Mouse (Mus musculus) telencephalon, adult 2 months (tissue): Measurements from ENCODE around the gene Rarb.
A peak's percentile ranks its signal among the peaks of the same experiment; 100 is the strongest.

Experiments
- DNase-seq: peaks from one replicate; pipeline ENCODE4 v3.0.0-alpha.2; 2011; ENCODE audit warnings: low read depth, low spot score

Gene Rarb

GRCm38 (mm10) chr14:16589139-16589538 lies 229.8 kb downstream of the Rarb start:
- DNase-seq, result no peak

GRCm38 (mm10) chr14:16578100-16578499 lies 240.9 kb downstream of the Rarb start:
- no peak for DNase-seq

- no peak for DNase-seq
Measured at GRCm38 (mm10) chr14:16577049-16577448, 241.9 kb downstream of the Rarb start.

GRCm38 (mm10) chr14:16574925-16575721 lies 243.8 kb downstream of the Rarb start:
- no peak for DNase-seq

GRCm38 (mm10) chr14:16573475-16574171 lies 245.3 kb downstream of the Rarb start:
- no peak for DNase-seq

- DNase-seq, result no peak
Measured at GRCm38 (mm10) chr14:16572755-16573340, 246.1 kb downstream of the Rarb start.

GRCm38 (mm10) chr14:16569506-16570001 lies 249.4 kb downstream of the Rarb start:
- no peak for DNase-seq

GRCm38 (mm10) chr14:16566920-16567319 lies 252.0 kb downstream of the Rarb start:
- no peak for DNase-seq

GRCm38 (mm10) chr14:16563912-16564311 lies 255.0 kb downstream of the Rarb start:
- no peak for DNase-seq

GRCm38 (mm10) chr14:16561496-16562170 lies 257.3 kb downstream of the Rarb start:
- DNase-seq, result no peak

- DNase-seq, result no peak
Measured at GRCm38 (mm10) chr14:16559294-16560217, 259.4 kb downstream of the Rarb start.

- no peak for DNase-seq
Measured at GRCm38 (mm10) chr14:16558033-16558432, 260.9 kb downstream of the Rarb start.

- DNase-seq, result no peak
Measured at GRCm38 (mm10) chr14:16554643-16555459, 264.1 kb downstream of the Rarb start.

GRCm38 (mm10) chr14:16554319-16554642 lies 264.7 kb downstream of the Rarb start:
- DNase-seq, result no peak

GRCm38 (mm10) chr14:16552293-16552692 lies 266.7 kb downstream of the Rarb start:
- DNase-seq, result no peak

GRCm38 (mm10) chr14:16551843-16552242 lies 267.1 kb downstream of the Rarb start:
- peak; percentile 58 for DNase-seq

GRCm38 (mm10) chr14:16548200-16548576 lies 270.8 kb downstream of the Rarb start:
- no peak for DNase-seq

GRCm38 (mm10) chr14:16547492-16548199 lies 271.3 kb downstream of the Rarb start:
- DNase-seq, result no peak

- no peak for DNase-seq
Measured at GRCm38 (mm10) chr14:16544995-16545394, 274.0 kb downstream of the Rarb start.
